Mouse (Mus musculus) C2C12 (cell line): ENCODE results near the gene Herc2. TPM values are rescaled to one million over a fixed set of nuclear protein-coding genes. Genes with fewer than 3 reads are reported as not detected.

Experiments
- H3K27me3 ChIP-seq: one replicate; pipeline ENCODE4 v1.6.1; 2011; ENCODE audit not compliant: control insufficient read depth, insufficient read depth, insufficient read length
- H3K36me3 ChIP-seq: one replicate; pipeline ENCODE4 v1.6.1; 2011; ENCODE audit not compliant: control insufficient read depth, insufficient read depth
- H3K4me3 ChIP-seq: one replicate; pipeline ENCODE4 v1.5.1; 2011; ENCODE audit warnings: mild to moderate bottlenecking, control low read depth; ENCODE audit not compliant: poor library complexity, insufficient read depth, severe bottlenecking
- H3K79me2 ChIP-seq: one replicate; pipeline ENCODE4 v1.6.1; 2011; ENCODE audit not compliant: control insufficient read depth, insufficient read depth
- H3K79me3 ChIP-seq: one replicate; pipeline ENCODE4 v1.6.1; 2011; ENCODE audit warnings: low read depth, control low read depth
- H3ac ChIP-seq: one replicate; pipeline ENCODE3; 2011; ENCODE audit warnings: low read depth; ENCODE audit not compliant: control insufficient read depth, insufficient read length
- CEBPB ChIP-seq: IDR thresholded peaks from one replicate; pipeline ENCODE4 v1.6.1; 2011; ENCODE audit warnings: low read depth, mild to moderate bottlenecking, control low read depth, moderate library complexity
- CTCF ChIP-seq: IDR thresholded peaks from one replicate; pipeline ENCODE4 v1.5.1; 2011; ENCODE audit not compliant: control insufficient read depth, insufficient read depth, insufficient read length
- FOSL1 ChIP-seq: IDR thresholded peaks from one replicate; pipeline ENCODE4 v1.8.0; 2011; ENCODE audit warnings: mild to moderate bottlenecking, low read length; ENCODE audit not compliant: poor library complexity, insufficient read depth, severe bottlenecking
- MAX ChIP-seq: IDR thresholded peaks from one replicate; pipeline ENCODE4 v1.6.1; 2011; ENCODE audit warnings: mild to moderate bottlenecking, control low read depth
- MYOD1 ChIP-seq: IDR thresholded peaks from one replicate; pipeline ENCODE4 v1.6.1; 2011; ENCODE audit warnings: low read depth; ENCODE audit not compliant: control insufficient read depth, insufficient read length
- MYOG ChIP-seq: IDR thresholded peaks from one replicate; pipeline ENCODE4 v1.6.1; 2011; ENCODE audit not compliant: control insufficient read depth, insufficient read length; ENCODE audit errors: extremely low read depth
- USF1 ChIP-seq: IDR thresholded peaks from one replicate; pipeline ENCODE4 v1.6.1; 2011; ENCODE audit warnings: low read depth, mild to moderate bottlenecking, control low read depth, moderate library complexity
- polyA plus RNA-seq: library from polyadenylated mRNA; unstranded; fragments of >200 nt; fragmentation: generic; extraction: Trizol; gene quantifications from one replicate; pipeline ENCODE4 v1.2.1, GENCODE M21; 2012; ENCODE audit warnings: missing spikeins

Herc2 gene
- polyA plus RNA-seq, 1 experiment = 8.8 TPM

DNA sequence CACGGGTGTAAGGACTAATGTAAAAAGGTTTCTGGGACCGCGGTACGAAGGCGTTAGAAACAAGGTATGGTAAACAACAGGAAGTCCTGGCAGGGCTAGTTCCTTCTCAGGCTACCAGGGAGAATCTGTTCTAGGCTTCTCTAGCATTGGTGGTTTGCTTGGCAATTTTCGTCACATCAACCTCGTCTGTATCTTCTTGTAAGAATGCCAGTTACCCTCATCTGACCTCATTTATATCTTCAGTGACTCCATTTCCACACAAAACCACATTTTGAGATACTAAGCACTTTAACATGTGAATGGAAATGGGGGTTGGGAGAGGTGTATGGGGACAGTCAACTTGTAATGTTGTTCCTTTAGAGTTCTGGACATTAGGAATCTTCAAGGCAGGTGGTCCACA is 98.9 kb downstream of the Herc2 start:
- H3K79me2 ChIP-seq = no peaks in the 10 kb centered on the region
- H3K36me3 ChIP-seq = peaks cover 18% of the 10 kb centered on the region
- H3K4me3 ChIP-seq = no peak overlapping the region
- no peaks in the 10 kb centered on the region for H3K79me3 ChIP-seq
- no peak overlapping the region for H3ac ChIP-seq
- TF ChIP-seq MYOD1 (no peak), MYOG (no peak), CEBPB (no peak), MAX (no peak), CTCF (no peak), USF1 (no peak), FOSL1 (no peak)
- H3K27me3 ChIP-seq = no peaks in the 10 kb centered on the region

DNA sequence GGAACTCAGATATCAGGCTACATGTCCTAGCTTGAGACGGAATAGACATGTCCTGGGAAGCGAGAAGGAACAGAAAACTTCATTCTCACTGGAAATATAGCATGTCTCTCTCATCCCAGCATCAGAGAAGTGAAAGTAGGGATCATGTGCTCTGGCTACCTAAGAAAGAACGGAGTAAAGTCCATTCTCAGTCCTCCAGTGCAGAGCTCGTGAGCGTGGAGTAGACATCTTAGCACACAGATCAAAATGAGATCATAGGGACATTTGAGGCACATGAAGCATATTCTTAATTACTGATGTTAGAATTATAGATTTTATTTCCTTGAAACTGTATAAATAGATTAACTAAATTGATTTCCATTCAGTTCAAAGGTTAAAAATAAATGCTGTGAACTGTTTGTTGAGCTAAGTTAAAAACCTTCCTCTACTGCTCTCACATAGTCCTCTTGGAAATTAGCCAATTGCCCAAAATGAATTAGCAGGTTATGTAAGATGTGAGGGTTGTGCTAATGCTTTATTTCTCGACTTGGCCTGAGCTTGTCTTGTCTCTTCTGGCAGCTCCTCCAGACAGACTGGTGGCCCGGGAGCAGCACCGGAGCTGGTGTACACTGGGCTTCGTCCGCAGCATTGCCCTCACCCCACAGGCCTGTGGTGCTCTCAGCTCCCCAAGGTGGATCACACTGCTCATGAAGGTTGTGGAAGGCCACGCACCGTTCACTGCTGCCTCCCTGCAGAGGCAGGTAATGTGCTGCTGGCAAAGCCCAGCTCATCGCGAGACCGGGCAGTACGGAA is 102.1 kb downstream of the Herc2 start:
- TF ChIP-seq FOSL1 (no peak), MYOG (no peak), CTCF (no peak), MAX (no peak)
- Histone ChIP-seq H3ac (no peak overlapping the region), H3K79me3 (no peaks in the 10 kb centered on the region), H3K79me2 (no peaks in the 10 kb centered on the region), H3K4me3 (no peak overlapping the region), H3K27me3 (no peaks in the 10 kb centered on the region), H3K36me3 (peaks cover 27% of the 10 kb centered on the region)

DNA sequence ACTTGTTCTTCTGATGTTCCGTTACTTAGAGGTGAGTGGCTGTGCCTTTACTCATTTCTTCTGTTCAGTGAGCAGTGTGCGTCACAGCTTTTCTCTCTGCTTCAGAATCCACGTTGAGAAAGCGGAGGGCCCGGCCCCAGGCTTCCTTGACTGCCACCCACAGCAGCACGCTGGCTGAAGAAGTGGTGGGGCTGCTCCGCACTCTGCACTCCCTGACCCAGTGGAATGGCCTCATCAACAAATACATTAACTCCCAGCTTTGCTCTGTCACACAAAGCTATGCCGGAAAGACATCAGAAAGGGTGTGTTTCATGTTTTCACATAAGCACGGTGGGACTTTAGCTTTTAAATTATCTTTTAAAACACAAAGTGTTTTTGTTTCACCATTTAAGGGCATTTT is 103.2 kb downstream of the Herc2 start:
- H3ac ChIP-seq = no peak overlapping the region
- H3K4me3 ChIP-seq = no peak overlapping the region
- no peak for TF ChIP-seq CTCF
- TF ChIP-seq MYOG = no peak
- TF ChIP-seq CEBPB = no peak
- no peak for TF ChIP-seq FOSL1
- TF ChIP-seq USF1 = no peak
- no peak for TF ChIP-seq MAX
- no peak for TF ChIP-seq MYOD1
- no peaks in the 10 kb centered on the region for H3K79me2 ChIP-seq
- no peaks in the 10 kb centered on the region for H3K79me3 ChIP-seq
- H3K36me3 ChIP-seq = peaks cover 31% of the 10 kb centered on the region
- no peaks in the 10 kb centered on the region for H3K27me3 ChIP-seq

DNA sequence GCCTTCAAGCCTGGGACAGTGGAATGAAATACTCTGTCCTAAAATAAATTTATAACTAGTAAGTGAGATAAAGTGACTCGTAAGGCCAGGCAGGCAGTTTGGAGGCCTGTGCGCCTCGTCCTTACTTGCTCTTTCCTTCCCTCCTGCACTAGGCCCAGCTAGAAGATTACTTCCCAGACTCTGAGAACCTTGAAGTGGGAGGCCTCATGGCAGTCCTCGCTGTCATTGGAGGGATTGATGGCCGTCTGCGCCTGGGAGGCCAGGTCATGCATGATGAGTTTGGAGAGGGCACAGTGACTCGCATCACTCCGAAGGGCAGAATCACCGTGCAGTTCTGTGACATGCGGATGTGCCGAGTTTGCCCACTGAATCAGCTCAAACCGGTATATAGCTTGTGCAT is 103.6 kb downstream of the Herc2 start:
- H3K79me2 ChIP-seq = no peaks in the 10 kb centered on the region
- H3ac ChIP-seq = no peak overlapping the region
- no peak overlapping the region for H3K4me3 ChIP-seq
- no peaks in the 10 kb centered on the region for H3K27me3 ChIP-seq
- H3K79me3 ChIP-seq = no peaks in the 10 kb centered on the region
- TF ChIP-seq MYOG = no peak
- TF ChIP-seq CTCF = no peak
- no peak for TF ChIP-seq MAX
- TF ChIP-seq USF1 = no peak
- TF ChIP-seq CEBPB = no peak
- no peak for TF ChIP-seq MYOD1
- TF ChIP-seq FOSL1 = no peak
- peaks cover 36% of the 10 kb centered on the region for H3K36me3 ChIP-seq

DNA sequence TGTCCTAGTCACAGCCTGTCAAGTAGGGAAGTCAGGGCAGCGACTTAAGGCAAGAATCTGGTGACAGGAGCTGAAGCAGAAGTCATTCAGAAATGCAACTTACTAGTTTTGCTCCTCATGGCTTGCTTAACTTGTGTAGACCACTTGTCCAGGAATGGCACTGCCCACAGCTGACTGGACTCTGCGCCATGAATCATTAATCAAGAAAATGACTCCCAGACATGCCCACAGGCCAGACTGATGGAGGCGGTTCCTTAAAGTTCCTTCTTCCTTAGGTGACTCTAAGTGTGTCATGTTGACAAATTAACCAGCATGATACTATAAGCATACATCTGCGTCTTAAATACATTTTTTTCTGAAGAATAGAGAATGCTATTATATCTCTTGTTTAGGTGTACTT is 113.3 kb downstream of the Herc2 start:
- no peaks in the 10 kb centered on the region for H3K79me3 ChIP-seq
- no peak overlapping the region for H3ac ChIP-seq
- H3K36me3 ChIP-seq = peaks cover 16% of the 10 kb centered on the region
- no peaks in the 10 kb centered on the region for H3K27me3 ChIP-seq
- H3K4me3 ChIP-seq = no peak overlapping the region
- H3K79me2 ChIP-seq = no peaks in the 10 kb centered on the region
- TF ChIP-seq MYOD1 (no peak), MYOG (no peak), CEBPB (no peak), USF1 (no peak), CTCF (no peak), MAX (no peak), FOSL1 (no peak)
